Mouse (Mus musculus): ENCODE measurements at regions not wholly inside any gene's neighbourhood (a gene's known extent, or its start where the extent isn't known, plus 50 kb on each side); places are given as distances from the start of the nearest gene placed in this dataset.

GRCm38 (mm10) chr1:60665329-60665728 is 51.3 kb upstream of the Cd28 start:
- DNase-seq, result no peak

GRCm38 (mm10) chr1:60662301-60662986 is 54.2 kb upstream of the Cd28 start:
- peak; percentile 14 for DNase-seq

- DNase-seq, result no peak
These were observed 54.7 kb upstream of the Cd28 start for GRCm38 (mm10) chr1:60661857-60662256.

- DNase-seq, result no peak
These were observed 57.0 kb upstream of the Cd28 start for GRCm38 (mm10) chr1:60659604-60660003.

- no peak for DNase-seq
These were observed 57.6 kb upstream of the Cd28 start for GRCm38 (mm10) chr1:60659041-60659440.

- DNase-seq, result no peak
These were observed 58.2 kb upstream of the Cd28 start for GRCm38 (mm10) chr1:60658383-60658782.

DNA sequence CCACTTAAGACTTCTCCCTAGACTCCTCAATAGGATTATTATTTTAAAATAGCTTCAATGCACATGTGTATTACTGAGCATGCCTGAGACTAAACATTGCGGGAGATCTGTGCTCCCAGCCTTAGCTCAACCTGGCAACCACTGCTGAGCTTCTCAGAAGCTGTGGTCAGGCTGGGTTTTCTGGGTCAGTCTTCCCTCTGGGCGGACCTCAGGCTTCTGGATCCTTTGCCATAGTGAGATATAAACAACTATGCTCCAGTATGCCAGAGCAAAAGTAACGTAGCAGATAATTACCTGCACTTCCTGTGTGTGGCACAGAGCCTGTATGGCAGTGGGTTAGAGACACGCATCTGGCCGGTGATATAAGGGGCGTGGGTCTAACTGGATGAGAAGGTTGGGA is 59.1 kb upstream of the Cd28 start:
- no peak for DNase-seq

DNA sequence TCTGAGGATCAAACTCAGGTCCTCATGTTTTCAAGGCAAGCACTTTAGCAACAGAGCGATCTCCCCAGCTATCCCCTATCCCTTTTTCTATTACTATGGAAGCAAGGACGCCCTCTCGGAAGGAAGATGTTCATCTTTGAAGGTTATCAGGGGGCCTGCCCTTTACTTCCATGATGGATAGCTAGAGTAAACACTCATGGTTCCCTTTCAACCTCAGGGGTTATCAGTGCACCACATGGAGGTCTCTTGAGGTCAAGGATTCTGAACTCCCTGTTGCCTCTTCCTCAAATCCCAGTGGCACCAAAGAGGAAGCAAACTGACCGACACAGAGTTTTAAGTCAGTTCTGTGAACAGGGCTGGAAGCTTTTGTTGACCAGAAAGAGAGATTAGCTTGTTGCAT is 59.6 kb upstream of the Cd28 start:
- DNase-seq, result peak; percentile 21

DNA sequence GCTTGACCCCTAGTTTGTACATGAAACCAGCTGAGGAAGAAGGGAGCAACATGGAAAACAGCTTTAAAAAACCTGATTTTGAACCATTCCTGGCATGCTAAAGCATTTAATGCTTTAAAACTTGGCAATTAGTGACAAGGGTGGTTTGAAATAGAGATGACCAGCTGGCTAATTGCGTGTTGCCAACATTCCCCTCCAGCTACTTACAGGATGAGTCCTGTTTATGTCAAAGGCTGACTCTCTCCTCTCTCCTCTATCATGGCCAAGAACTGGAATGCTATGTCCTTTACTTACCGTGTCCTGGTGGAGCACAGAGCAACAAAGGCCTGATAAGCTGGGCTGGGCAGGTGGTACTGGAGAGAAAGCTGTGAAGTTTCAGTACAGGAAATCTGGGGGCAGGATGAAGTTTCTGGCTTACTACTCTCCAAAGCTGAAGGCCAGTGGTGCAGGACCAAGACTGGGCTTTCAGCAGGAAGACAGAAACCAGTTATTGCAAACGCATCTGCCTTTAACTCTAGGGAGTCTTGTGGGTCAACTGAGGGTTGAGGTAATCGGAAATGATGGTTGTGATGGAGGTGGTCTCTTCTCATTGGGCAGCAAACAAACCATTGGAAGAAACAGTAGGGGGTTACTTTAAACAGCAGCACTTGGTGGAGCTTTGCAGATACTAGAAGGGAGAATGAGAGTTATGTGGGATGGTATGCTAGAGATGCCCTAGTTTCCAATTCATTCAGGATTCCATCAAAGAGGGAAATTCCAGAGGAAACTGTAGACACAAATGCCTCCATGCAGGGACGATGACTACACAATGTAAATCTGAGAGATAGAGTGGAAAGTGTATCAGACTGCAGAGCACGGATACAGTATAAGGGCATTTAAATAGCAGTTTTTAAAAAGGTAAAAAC is 60.7 kb upstream of the Cd28 start:
- DNase-seq, result no peak

GRCm38 (mm10) chr1:60655206-60655605 is 61.4 kb upstream of the Cd28 start:
- DNase-seq, result no peak

DNA sequence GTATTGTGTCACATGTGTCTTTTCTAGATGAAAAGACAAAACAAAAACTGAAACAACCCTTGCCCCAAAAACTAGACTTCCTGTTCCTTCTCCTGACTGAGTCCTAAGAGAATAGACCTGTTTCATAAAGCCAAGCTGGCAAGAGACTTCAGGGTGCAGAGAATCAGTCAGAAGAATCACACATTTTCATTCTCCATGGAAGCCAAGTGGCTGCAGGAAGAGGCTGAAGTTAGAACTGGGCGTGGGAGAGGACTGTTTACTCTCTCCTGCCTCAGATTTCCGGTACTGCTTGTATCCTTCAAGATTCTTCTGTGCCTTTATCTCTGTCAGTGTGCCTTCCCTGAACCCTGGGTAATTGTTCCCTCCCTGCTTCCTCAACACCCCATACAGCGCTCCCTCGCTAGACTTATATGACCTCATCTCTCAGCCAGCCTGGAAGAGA is 64.0 kb upstream of the Cd28 start:
- DNase-seq, result peak; percentile 13

GRCm38 (mm10) chr1:60650158-60650557 is 66.4 kb upstream of the Cd28 start:
- peak; percentile 10 for DNase-seq

- no peak for DNase-seq
These were observed 67.2 kb upstream of the Cd28 start for GRCm38 (mm10) chr1:60649303-60649850.

- DNase-seq, result no peak
These were observed 69.8 kb upstream of the Cd28 start for GRCm38 (mm10) chr1:60646828-60647227.

GRCm38 (mm10) chr1:60646174-60646573 is 70.4 kb upstream of the Cd28 start:
- DNase-seq, result no peak

DNA sequence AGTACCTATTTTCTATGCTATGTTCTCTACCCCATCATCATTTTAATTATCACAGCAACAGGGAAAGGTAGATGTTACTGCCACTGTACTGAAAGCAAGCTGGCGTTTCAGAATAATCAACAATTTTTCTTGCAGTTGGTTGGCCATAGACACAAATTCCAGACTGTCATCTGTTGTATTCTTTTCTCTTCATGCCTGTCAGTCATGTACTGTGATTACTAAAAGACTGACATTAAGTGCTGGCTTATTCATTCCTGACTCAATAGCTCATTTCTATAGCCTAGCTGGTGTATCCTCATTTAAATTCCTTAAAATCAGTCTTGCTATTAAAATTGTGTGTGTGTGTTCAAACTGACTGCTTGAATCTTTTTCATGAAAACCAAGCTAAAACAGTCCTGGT is 71.4 kb upstream of the Cd28 start:
- no peak for DNase-seq

DNA sequence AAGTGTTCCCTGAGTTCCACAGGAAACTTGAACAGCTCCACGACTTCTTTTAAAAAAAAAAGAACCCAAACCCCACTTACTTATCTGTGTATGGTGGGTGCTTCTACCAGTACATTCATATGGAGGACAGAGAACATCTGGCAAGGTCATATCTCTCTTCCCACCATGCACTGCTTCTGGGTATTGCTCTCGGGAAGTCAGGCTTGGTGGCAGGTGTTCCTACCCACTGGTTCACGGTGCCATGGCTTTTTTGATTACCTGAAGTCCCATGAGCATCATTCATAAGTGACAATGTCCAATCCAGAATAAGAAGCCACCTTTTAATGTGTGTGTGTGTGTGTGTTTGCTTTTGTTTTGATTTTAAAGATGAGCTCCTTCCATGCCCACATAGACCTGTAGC is 73.8 kb upstream of the Cd28 start:
- DNase-seq, result no peak

GRCm38 (mm10) chr1:60642175-60642574 is 74.4 kb upstream of the Cd28 start:
- DNase-seq, result no peak

GRCm38 (mm10) chr1:60641324-60641764 is 74.4 kb upstream of the Raph1 start:
- DNase-seq, result no peak

DNA sequence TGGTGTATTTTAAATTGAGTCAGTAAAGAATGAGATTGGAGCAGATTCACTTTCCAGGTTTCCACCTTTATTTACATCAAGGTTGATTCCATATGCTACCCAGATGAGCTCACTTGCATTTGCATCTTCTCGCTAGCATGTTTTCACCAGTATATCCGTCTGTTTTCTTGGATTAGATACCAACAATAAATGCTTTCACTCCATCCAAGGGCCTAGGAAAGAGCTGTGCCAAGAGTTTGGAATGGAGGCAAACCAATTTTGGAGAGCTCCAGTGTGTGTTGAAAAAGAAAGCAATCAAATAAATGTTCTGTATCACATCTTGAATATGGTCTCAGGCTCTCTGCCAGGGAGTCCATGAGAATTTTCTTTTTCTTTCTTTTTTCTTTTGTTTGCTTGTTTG is 72.6 kb upstream of the Raph1 start:
- no peak for DNase-seq

GRCm38 (mm10) chr1:60639059-60639458 is 72.2 kb upstream of the Raph1 start:
- DNase-seq, result no peak

GRCm38 (mm10) chr1:60636802-60637452 is 70.0 kb upstream of the Raph1 start:
- DNase-seq, result no peak
